Mouse (Mus musculus) right cerebral cortex, postnatal 25 days (tissue): ENCODE measurements around the gene Mybpc1.
"Not testable (repeated sequence)": the region's sequence is repeated elsewhere in the genome, so short reads cannot be mapped to it uniquely, and the experiment has no call there.

Experiments
- DNase-seq: peaks from one replicate; pipeline ENCODE4 v3.0.0; 2022

The Mybpc1 gene

DNA sequence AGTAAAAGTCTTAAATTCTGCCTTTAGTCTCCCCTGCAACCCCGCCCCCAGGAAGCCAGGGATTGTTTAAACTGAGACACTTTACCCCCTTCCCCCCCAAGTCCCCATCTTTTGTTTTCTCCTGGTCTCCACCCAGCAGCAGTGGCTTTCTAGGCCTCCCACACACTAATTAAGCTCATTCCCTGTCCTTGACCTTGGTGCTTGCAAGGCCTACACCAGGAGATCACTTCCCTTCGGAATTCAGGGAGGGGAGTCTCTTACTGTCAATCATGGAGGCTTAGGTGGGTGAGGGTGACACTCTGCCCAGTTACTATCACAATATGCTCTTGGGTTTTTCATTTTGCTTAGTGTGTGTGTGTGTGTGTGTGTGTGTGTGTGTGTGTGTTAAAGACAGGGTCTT, 57.3 kb downstream of the Mybpc1 start:
- no peak for DNase-seq

DNA sequence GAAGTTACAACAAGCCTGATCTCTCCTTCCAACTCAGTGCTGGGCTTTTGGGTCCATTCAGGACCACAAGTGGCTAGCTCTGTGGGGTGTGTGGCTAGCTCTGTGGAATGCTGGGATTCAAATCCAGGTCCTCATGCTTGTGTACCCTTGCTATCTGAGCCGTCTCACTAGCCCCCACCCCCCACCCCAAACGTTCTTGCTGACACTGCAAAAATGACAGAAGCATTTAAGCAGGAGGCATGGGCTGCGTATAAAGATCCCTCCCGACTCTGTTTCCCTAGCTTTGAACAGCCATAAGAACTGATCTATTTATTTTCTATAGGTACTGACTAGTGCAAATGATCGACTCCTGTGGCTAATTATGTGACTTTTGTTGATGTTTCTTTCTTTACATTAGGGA, 74.3 kb downstream of the Mybpc1 start:
- no peak for DNase-seq

DNA sequence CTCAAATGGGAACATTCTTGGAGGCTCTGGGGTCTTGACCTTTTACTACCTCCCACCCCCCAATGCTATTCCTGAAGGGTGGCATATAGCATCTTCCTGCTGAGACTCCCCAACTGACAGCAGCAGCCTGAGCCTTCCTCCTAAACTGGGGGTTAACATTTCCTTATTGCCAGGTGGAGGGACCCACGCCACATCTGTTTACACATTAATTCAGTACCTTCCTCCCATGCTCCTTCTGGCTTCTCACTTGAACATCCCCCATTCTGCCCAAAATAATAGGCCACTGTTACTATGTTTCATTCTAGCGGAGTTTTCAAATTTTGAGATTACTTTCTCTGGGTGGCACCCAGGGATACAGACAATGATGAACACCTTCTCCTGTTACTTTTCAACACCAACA, 80.9 kb downstream of the Mybpc1 start:
- DNase-seq, result peak; percentile 31

DNA sequence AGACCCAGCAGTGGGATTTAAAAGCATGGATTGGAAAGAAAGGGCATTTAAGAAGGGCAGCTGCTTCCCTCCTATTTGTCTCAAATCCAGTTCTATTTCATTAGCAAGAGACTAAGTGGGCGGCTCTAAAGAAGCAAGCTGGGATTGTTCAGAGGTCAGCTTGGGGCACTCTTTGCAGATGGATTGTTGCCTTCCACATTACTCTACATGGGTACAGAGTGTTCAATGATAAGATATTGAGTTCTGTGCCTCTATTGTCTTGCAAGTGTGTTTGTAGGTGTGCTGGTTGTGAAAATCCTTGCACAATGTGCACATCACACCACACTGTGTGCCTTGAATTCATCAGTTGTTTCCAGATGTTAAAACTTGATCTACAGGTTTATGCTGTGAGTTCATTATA, 81.7 kb downstream of the Mybpc1 start:
- no peak for DNase-seq

DNA sequence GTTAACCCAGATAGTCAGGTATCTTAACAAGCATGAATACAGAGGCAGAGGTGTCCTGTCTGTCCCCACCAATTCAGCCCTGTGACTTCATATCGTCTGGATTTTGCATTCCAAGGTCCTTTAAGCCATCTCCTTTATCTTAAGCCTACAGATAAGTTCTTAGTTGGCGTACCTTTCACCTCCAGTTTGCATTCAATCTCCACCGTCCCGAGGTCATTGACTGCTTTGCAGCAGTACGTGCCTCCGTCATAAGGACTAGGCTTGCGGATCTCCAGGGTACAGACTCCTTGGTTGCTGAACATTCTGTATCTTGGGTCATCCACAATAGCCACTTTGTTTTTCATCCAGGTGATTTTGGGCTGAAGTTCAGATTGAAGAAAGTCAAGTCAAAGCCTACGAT, 82.2 kb downstream of the Mybpc1 start:
- DNase-seq, result no peak

DNA sequence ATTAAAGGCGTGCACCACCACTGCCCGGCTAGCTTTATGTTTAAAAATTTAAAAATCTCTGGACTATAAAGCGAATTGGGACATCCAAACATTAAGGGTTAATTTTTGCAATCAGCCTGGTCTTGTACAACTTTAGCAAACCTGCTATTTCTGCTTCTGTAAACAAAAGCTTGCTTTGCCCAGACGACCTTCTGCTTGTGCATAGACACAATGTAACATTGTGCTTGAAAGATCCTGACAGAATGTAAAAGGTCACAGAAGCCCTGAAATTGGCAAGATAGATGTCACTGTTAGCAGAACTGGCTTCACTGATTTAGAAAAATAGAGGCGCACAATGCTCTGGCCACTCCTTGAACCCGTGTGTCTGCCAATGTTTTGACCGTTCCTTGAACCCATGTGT, 89.9 kb downstream of the Mybpc1 start:
- DNase-seq, result not testable (repeated sequence)

DNA sequence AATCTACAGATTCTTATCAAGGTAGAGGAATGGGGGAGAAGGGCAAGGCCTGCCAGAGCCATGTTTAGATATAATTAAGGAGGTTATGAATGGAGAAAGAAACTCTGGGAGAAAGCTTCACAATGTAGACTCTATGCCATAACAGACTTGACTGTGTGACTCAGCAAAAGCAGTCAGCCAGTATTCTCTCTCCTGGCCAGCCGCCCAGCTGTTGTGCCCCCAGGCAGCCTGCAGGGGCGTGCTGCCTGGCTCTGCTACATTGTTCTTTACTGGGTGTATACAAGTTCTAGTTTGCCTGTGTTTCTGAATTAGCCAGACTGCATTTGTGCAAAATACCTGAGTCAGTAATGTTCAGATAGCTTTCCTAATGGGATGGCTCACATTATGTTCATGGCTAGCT, 90.5 kb downstream of the Mybpc1 start:
- DNase-seq, result peak; percentile 47

DNA sequence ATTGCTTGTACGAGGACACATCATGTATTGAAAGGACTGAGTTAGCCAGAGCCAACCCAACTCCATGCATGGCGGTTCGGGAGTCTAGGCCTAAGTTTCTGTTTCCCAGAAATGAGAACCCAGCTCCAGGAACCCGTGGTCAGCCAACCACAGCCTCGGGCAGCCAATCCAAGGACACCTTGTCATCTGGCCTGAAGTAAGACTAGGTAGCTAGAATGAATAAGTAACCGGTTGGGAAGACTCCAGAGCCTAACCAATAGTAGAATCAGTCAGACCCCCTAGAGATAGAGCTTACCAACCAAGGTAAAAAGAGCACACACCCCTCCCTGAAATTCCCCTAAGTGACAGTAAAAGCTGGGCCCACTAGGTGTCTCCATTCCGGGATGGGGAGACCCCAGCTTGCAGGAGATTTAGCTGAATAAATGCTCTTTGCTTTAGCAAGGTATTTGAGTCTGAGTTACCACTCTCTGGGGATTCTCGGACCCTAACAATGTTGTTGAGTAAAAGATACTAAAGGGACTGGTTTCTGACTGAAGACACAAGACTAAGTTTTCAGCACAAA, 91.3 kb downstream of the Mybpc1 start:
- no peak for DNase-seq

DNA sequence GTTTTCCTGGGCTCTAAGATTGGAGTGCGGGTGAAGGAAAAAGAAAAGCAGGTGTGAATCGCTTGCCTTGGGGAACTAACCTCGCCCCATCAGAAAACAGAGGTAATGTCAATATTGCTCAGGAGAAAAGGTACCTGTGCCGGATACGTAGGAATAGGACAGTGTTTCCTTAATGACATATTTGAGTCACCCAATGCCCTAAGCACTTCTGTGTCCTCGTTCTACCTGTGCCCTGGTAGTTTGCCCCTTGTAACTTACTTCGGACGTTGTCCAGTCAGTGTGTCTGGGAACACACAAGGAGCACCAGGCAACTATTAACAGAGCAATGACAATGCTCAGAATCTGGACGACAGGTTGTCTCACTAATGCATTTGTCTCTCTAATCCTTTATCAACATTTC, 93.6 kb downstream of the Mybpc1 start:
- DNase-seq, result no peak

DNA sequence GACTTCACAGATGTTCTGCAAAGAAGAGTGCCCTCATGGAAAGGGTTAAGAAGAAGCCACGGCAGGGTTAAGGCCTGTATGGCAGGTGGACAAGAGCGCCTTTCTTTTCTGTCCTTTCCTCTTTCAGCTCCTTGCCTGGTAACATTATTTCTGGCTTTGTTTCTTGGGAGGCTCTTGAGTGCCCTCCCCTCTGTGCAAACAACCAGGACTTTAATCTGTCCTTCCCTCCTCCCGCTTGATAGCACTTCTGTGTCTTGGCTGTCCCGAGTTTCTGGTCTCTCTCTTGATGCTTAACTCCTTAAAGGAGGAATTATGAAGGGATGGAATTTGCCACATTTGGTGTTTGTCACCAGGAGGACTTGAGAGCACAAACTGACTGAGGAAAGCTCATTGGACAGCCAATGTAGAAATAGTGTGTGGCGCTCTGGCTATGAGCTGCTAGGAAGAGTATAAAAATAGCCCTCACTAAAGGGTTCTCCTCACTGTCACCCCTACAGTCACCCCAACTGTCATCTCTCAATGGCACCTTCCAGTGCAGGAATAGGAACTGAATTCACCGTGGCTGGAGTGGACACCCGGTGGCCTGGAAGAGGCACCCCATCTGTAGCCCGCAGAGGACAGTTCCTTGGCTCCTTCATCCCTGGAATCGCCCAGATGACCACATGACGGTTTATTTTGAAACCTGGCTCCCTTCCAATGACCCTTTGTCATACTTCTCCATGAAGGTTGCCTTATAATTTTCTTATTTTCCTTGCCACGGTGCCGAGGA, 94.3 kb downstream of the Mybpc1 start:
- DNase-seq, result no peak

DNA sequence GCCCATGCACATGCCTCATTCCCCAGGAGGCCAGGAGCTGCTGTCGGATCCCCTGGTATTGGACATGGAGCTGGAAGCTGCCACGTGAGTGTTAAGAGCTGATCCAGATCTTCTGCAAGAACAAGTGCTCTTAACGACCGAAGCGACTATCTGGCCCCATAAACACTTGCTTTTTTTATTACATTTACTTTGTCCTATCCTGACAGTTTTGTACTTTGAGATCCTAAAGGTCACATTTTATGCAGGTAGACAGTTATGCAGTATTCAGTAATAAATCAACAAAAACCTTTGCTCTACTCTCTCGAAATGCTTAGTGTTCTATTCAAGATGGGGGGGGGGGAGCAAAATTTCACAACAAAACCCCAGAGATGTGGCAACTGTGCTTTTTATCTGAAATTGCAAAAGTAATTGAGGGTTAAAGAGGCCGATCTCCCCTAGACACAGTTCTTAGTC, 97.2 kb downstream of the Mybpc1 start:
- no peak for DNase-seq

DNA sequence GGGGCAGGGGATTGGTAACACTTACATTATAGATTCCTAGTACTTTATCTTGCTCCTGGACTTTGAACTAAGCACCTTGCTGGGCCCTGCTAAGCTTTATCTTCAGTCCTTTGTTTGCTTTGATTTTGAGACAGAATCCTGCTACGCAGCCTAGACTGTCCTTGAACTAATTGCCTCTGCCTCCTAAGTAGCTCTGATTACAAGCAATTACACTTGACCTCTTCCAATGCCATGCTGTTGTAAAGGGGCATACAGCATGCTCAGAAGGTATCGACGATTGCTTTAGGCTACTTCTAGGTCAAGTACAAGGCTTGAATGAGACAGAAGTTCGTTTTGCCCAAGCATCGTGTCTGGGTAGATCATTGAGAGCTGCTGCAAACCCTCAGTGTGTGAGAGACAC, 99.7 kb downstream of the Mybpc1 start:
- no peak for DNase-seq

DNA sequence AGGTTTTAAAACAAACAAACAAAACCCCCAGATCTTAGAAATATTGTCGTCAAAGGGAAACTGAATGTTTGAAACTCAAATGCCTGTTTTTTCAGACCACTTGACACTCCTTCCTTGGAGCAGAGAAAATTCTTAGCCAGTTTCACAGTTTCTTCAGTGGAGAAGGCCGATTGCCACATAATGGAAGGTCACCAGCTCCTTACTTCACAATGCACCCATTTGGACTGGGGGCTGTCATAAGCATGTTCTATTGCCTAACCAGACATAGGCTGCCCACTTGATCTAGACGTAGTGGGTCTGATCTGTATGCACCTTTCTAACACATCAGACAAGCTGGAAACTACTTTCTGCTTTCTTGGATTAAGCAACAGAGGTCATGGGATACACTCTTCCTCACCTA, 100.5 kb downstream of the Mybpc1 start:
- DNase-seq, result no peak

DNA sequence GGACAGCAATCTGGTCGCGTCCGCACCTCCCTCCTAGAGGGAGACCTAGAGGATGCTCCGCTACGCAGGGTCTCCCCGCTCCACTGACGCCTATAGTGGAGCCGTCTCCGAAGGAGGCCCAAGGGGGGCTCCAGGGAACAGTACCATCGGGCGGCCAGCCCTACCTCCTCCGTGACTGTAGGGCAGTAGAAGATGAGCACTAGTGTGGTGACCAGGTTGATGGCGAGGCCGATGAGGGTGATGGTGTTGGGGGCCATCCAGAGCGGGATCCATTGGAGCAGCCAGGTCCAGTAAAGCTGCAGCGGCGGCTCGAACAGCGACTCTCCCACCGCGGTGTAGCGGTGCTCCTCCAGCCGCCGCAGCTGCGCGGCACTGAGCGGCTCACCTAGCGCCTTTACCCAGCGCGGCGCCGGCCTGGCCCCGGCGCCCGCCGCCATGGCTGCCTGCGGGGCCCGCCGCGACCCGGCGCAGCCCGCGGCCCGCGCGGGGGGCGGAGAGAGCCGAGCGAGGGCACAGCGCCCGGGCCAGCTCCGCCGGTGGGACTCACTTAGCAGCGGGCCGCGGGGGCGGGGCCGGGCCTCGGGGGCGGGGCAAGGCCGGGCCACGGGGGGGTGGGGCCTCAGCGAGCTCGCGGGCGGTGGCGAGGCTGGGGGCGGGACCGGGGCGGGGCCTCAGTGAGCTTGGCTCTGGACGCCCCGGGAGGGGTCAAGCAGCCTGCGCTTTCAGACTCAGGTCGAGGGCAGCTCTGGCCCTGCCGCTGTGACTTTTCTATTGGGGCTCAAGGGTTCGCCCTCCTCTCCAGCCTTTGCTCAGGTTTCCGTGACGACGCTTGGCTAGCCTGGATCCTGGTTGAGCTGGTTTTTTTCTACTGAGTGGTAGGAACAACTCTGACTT, 101.3 kb downstream of the Mybpc1 start, which contains the start of gene Chpt1:
Gene Chpt1 (minus strand): TSS at position 653 of the 894 bp plus-strand sequence.
- DNase-seq, result peak; percentile 78

DNA sequence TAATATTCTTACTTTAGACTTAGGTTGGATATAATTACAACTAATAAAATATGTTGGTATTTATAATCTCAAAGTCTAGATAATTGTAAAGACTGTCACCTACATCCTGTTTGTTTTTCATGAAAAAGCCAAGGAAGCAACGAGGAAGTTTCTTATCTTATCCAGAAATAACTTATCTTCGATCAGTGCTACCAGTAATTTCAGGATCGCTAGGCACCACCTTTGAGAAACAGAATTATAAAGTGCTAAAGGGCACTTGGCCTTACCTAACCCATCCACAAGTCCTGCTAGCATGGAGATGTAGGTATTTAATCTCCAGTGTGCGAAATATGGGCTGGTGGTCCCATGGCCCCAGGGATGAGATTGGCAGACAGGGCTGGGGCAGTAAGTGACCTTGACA, 102.0 kb downstream of the Mybpc1 start:
- no peak for DNase-seq

DNA sequence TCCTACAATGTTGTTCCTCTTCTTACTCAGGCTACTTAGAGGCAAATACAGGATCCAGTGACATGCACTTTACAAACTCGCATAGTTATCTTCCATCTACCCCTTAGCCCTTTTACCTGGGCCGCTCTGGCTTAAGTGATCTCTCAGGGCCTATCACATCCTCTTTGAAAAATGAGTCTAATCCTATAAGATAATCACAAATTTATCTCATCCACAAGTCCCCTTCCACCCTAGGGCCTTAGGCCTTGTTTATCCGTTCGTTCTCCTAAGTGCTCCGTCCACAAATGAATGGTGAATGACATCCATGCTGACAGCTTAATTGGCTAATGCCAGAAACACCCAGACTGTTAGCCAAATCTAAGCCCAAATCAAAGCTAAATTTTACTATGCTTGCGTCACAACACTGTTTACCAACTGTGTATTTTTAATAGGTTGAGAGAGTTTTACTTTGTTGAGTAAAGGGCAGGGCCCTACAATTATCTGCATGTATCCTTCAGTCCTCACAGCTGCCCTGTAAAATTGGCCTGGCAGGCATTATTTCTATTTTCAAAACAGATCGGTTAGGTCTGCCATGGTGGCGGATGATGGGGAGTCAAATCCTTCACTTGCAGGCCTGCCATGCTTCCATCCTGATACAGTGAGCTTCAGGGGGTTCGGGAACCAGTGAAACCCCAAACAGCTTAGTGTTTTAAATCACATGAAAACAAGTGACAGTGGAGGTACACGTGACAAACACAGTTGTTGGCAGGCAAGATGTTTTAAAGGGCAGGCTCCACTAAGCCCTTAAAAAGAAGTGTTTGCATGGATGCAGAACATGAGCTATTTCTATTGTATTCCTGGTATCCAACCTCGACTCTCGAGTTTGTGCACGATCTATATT, 102.8 kb downstream of the Mybpc1 start:
- no peak for DNase-seq

DNA sequence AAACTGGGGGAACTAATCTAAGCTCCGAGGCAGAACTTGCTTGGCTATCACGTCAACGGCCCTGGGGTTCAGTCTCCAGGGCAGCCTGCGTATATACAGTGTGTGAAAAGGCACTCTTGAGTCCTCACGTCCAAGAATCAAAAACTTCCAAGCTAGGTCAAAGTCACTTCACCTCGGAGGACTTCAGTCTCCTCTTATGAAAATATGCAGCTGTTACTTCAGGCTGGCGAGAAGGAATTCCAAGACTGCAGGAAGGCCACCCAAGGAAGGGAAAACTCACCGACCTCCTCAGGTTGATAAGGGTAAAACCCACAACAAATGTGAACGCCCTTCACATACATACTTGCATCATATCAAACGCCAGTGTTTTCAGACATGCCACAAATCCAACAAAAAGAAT, 103.6 kb downstream of the Mybpc1 start:
- DNase-seq, result no peak

DNA sequence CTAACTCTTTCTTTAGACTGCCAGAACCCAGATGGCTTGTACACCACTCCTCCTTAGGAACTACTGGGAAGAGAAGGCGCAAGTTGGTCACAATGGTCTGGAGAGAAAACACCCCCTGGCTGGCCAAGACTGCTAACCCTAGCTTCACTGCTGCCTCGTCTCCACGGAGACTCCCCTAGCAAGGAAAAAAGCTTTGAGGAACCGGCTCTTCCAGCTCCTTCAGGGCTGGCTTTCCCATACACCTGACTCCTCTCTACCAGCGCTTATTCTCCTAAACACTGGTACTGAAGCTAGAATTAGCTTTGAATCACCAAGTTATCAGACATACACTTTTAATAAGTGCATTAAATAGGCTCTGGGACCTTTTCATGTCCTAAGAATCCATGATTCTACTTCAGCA, 105.0 kb downstream of the Mybpc1 start:
- no peak for DNase-seq

DNA sequence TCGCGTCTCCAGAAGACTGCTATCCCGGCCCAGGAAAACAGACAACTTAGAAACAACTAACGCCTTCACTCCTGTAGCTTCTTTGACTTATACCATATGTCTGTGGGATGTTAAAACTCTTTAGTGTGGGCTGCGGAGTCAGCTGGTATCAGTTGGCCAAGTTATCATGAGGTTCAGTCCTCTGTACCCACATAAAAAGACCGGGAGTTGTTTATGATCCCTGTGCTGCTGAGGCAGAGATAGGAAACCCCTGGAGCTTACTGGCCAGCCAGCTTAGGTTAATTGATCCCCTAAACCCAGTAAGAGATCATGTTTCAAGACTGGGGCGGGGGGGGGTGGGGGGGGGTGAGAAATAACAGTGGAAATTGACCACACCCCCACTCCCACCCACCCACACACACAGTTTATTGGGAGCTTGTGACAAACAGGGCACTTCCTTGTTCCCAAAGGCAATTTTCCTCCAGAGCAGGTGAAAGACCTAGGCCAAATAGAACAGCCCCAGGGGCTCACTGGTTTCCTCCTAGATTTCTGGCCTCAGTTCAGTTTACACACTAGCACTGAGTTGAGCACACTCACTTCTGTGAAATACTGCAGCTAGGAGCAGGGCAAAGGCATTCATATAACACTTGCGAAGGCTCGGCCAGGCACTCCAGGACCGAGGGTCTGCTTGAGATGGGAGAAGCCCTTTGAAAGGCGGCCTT, 107.9 kb downstream of the Mybpc1 start:
- no peak for DNase-seq

DNA sequence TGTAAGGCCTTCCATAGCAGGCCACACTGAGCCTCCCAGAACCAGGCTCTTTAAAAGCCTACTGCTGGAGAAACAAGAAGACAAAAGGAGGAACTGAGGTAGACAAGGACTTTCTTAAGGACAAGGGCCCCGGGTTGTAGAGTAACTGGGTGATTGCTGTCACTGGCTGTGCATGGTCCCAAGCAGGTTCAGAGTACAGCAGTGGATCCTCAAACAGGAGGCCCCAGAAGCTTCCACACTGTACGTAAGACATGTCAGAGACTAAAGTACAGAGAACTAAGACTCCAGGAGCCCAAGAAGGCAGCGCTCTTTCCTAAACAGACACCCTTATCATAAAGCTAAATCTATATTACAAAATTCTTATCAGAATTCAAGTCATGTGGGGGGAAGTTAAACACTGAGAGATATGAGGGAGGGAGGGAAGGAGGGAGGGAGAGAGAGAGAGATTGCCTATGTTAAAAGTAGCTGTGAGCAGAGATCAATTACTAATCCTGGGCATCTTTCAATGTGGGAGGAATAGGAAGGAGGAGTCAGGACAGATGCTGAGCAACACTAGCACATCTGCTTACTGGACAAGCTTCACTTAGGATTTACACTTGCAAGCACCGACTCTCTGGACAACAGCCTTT, 109.9 kb downstream of the Mybpc1 start:
- no peak for DNase-seq

DNA sequence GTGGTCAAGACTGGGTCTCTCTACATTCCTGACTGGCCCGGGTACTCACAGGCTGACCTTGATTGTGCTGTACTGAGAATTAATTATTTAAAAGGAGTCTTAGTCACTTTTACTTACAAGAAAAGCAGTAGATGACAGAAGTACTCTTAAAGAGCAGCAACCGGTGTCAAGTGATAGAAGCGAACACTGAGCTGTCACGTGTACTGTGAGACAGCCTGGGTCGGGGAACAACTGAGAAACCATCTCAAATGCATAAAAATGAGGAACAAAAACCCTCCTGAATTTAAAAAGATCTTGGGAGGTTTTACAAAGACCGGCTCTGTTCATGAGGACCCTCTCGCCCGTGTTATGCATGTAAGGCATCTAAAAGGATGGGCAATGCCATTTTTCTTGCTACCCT, 112.3 kb downstream of the Mybpc1 start:
- no peak for DNase-seq

DNA sequence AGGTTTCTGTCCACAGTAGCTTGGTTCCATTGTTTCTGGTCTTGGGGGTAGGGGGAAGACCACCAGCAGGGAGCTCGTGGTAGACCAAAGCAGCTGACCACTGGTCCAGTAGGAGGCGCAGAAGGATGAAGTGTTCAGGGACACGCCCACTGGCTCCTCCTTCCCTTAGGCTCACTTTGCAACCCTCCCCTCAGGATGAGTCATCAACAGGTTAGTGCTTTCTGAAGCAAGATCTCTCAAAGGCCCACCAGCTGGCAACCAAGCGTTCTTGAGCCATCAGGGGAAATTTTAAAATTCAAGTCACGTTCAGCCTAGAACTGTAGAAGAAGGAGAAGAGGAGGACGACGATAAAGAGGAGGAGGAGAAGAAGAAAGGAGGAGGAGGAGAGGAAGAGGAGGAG, 113.3 kb downstream of the Mybpc1 start:
- no peak for DNase-seq
